Mouse (Mus musculus) adipocyte (in vitro differentiated cells): ENCODE data around the gene Txn2.
"Not testable (repeated sequence)": the region's sequence is repeated elsewhere in the genome, so short reads cannot be mapped to it uniquely, and the experiment has no call there.

Experiments
- DNase-seq: peaks from one replicate; pipeline ENCODE4 v3.0.0-alpha.2; 2016; ENCODE audit warnings: low spot score

Gene Txn2

DNA sequence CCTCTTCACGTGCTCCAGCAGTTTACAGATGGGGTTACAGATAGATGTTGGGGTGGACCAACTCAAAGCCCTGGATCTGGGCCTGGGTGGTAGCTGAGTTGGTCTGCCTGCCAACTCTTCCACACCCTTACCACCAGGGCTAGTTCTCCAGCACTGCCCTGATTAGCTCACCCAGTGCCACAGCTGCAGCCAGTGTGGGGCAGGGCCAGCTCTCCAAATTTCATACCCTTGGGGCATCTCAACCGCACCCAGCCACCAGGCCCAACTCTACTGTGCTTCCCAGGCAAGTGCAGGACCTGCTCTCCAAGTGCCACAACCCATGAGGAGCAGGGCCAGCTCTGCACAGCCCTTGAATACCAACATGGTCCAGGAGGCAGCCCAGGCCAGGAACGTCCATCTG lies 49.0 kb downstream of the Txn2 start:
- no peak for DNase-seq

GRCm38 (mm10) chr15:77877209-77877608 lies 51.6 kb downstream of the Txn2 start:
- no peak for DNase-seq

GRCm38 (mm10) chr15:77876716-77877115 lies 52.1 kb downstream of the Txn2 start:
- peak; percentile 72 for DNase-seq

DNA sequence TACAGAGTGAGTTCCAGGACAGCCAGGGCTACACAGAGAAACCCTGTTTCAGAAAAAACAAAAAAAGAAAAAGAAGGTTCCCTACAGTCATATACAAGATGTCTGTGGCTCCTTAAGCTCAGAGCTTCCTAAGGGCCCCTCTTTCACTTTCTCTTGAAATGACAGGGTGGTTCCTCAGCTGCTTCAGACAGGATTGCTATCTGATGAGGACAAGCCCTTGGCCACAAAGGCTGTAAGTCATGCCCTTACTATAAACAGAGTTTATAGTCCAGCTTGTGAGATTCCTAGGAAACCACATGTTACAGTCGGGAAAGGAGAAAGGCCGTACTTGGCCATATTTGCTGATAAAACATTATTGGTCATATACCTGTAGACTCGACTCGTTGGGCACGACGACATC lies 52.9 kb downstream of the Txn2 start:
- DNase-seq = no peak

- DNase-seq = no peak
These were observed 54.0 kb downstream of the Txn2 start for GRCm38 (mm10) chr15:77874807-77875206.

- no peak for DNase-seq
These were observed 54.5 kb downstream of the Txn2 start for GRCm38 (mm10) chr15:77874310-77874709.

DNA sequence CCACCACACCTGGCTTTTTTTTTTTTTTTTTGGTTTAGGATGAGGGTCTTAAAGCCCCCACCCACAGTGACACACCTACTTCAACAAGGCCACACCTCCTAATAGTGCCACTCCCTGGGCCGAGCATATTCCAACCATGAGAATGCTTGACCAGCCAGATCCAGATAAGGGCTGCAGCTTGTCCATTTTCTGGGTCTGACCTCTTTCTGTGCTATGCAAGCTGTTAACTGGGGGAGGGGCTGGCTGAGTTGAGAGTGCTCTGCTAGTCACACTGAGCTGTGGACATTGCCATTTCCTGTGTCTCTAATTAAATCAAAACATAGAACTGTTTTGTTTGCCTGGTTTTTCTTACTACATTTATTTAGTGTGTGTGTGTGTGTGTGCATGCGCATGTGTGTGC lies 55.2 kb downstream of the Txn2 start:
- no peak for DNase-seq

DNA sequence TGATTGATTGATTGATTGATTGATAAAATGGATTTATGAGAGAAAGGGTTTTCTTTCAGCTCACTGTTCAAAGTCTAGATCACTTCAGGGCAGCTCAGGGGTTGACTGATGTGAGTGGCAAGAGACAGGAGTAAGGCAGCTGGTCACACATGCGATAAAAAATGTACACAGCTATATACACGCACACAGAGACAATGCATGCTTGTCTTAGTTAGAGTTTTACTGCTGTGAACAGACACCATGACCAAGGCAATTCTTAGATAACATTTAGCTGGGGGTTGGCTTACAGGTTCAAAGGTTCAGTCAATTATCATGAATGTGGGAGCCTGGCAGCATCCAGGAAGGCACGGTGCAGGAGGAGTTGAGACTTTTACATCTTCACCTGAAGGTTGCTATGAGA lies 55.8 kb downstream of the Txn2 start:
- no peak for DNase-seq

DNA sequence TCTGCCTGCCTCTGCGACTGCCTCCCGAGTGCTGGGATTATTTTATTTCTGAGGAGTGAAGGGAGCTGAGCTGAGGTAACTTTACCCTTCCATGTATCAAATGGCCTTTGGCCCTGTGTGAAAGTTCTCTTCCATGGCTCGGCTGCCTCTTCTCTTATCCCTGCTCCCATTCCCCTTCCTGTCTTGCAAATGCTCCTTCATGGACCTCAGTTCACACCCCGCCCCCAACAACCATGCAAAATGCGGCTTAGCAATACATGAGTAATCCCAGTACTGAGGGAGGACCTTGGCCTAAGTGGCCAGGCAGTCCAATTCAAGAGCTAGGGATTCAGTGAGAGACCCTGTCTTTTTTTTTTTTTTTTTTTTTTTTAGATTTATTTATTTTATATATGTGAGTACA lies 60.5 kb downstream of the Txn2 start:
- DNase-seq = no peak

- DNase-seq = not testable (repeated sequence)
These were observed 61.4 kb downstream of the Txn2 start for GRCm38 (mm10) chr15:77867231-77867968.

GRCm38 (mm10) chr15:77866583-77867220 lies 62.1 kb downstream of the Txn2 start:
- peak; percentile 57 for DNase-seq
